Mouse (Mus musculus): ENCODE measurements around the gene Myb.

GRCm38 (mm10) chr10:21206232-21206631 lies 45.4 kb upstream of the Myb start:
- TF ChIP-seq POLR2A (IDR thresholded peaks at IDR 0.05; ENCODE audit: extremely low read depth, insufficient read depth, low read length) (no peak), CTCF (IDR thresholded peaks at IDR 0.05; ENCODE audit: low read depth, low read length) (no peak)

Data from liver, adult 2 months (tissue).